Mouse (Mus musculus) ZHBTc4 (cell line): ENCODE data around the gene Nxph3.

ENCODE experiments used
- DNase-seq: peaks from one replicate; pipeline ENCODE4 v3.0.0-alpha.2; 2011; ENCODE audit warnings: low read depth, low spot score

Gene Nxph3

DNA sequence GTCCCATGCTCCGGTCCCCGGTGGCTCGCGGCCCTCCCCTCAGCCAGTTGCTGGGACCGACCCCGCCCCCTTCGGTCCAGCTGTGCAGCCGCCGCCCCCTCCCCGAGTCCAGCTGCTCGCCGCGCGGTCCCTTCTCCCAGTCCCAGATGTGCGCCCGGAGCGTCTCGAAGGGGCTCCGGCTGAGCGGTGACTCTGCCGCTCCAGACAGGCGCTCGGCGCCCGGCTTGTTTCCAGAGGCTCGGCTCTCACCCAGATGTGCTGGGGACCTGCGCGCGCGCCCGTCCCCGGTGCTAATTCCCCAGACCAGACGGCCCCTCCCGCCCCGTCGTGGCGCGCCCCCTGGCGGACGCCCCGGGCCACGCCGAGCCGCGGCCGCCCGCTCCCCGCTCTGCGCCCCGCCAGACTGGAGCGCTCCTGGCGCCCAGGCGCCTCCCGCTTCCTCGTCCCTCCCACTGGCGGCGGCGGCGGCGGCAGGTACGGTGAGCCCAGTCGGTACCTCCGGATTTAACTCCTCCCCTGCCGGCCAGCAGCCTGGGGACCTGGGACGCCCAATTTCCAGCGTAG lies at the start of gene Nxph3:
TSS of gene Nxph3 (minus strand) at position 273 of the 564 bp plus-strand sequence.
- DNase-seq = peak; percentile 89

DNA sequence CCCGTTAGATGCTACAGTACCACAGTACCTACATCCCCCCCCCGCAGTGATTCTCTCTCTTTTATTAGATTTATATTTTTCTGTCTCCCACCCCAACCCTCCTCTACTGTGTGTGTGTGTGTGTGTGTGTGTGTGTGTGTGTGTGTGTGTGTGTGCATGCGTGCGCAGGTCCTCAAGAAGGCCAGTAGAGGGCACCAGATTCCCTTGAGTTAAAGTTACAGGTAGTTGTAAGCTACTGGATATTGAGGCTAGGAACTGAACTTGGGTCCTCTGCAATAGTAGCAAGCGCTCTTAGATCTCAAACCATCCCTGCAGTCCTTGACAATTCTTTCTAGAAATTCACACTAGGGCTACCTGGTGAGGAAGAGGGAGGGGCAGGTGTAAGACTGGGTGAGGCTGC lies 49.5 kb upstream of the Nxph3 start:
- peak; percentile 76 for DNase-seq

DNA sequence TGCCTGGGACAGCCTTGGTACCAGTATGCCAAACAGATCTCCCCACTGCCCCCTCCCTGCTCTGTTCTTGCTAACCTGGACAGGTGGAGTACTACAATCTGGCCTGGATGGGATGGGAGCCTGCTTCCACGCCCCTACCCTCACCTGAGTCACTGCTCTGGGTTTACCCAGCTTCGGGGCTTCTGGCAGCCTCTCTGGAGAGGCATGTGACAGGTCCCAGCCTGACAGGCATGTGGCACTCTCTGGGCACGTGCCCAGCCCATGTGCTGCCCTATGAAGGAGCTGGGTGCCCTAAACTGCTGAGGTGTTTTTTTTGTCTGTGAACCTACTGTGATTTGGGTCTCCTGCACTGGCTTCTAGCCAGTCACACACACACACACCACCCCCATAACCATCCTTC lies 46.4 kb upstream of the Nxph3 start:
- no peak for DNase-seq

DNA sequence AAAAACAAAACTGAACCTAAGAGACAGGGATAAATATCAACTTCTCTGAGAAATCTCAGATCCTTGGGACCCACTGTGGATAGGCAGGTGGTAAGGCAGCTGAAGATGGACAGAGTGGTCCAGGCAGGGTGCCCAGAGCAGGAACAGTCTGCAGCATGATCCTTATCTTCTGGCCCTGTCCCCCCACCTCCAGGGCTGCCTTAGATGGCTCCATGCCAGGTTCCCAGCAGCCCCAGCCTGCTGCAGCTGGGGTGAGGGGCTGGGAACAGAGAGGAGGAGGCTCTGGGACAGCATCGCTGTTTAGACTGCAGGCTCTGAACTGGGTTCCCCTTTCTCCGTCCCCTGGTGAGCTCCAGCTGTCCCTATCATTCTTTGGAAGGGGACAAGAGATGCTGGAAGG lies 45.4 kb upstream of the Nxph3 start:
- no peak for DNase-seq

DNA sequence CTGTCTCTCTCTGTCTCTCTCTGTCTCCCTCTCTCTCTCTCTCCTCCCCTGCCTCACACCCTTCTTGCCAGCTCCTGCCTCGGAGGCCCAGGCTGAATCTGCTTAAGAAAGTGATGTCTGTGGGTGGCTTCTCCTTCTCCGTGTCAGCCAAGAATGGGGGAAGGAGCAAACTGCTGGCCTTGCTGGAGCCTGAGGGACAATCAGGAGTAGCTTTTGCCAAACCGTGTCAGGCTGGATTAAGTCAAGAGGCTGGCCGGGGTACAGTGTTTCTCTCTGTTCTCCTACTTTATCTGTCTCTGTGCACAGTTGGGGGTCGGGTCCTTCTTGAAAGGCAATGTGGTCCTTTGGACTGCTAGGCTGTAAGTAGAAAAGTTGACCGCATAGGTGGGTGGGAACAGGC lies 43.3 kb upstream of the Nxph3 start:
- no peak for DNase-seq

DNA sequence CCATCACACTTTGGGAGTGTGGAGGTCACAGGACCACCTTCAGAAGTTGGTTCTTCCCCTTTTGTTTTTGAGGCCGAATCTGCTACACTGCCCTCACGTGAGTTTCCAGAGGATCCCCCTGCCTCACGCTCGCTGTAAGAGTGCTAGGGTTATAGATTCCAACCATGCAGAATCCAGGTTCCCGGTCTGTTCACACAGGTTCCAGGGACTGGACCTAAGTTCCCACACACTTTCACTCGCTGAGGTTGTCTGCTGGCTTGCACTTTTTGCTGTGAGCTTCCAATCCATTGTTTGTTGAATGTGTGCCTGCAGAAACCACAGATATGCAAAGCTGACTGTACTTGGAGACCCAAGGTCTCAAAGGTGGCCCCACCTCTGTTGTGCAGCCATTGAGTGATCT lies 42.7 kb upstream of the Nxph3 start:
- peak; percentile 67 for DNase-seq

DNA sequence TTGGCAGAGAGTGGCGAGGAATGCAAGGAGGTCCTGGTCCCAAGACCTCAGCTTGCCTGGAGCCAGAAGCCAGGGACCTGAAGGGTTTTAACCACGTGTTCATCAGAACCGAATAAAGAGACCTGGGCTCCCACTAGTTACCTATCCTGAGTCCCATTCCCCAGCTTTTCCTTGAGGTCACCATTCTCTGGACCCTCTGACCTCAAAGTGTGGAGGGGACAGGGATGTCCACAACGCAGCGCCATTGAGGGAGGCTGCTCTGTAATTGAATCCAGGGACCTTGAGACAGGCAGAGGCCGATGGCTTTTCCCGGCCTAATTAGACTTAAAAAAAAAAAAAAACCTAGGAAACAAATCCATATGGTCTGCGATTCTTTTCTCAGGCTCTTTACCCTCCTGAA lies 40.9 kb upstream of the Nxph3 start:
- no peak for DNase-seq

DNA sequence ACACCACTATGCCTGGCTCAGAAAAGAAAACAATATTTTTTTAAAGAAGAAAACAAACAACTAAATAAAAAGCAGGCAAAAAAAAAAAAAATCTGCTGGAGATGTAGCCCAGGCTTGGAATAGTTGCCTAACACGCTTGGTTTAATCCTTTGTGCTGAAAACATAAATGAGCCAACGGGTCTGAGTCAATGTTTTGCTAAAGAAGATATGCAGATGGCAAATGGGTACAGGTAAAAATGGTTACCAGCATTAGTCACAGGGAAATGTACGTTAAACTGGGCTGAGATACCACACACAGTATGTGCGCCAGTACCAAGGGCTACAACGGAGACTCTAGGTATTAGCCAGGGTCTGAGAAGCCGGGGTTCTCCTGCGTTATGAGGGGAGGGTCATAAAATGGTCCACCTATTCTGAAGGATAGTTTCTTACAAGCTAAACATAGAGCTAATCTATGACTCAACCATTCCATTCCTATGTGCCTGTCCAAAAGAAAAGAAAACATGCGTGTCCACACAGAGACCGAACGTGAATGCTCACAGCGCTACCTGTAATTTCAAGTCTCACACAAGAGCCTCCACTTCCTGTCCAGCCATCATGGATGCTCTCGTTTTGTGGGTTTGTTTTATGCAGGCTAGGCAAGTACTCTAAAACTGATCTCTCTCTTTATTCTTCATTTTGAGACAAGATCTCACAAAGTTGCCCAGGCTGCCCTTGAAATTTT lies 36.1 kb upstream of the Nxph3 start:
- DNase-seq = no peak

DNA sequence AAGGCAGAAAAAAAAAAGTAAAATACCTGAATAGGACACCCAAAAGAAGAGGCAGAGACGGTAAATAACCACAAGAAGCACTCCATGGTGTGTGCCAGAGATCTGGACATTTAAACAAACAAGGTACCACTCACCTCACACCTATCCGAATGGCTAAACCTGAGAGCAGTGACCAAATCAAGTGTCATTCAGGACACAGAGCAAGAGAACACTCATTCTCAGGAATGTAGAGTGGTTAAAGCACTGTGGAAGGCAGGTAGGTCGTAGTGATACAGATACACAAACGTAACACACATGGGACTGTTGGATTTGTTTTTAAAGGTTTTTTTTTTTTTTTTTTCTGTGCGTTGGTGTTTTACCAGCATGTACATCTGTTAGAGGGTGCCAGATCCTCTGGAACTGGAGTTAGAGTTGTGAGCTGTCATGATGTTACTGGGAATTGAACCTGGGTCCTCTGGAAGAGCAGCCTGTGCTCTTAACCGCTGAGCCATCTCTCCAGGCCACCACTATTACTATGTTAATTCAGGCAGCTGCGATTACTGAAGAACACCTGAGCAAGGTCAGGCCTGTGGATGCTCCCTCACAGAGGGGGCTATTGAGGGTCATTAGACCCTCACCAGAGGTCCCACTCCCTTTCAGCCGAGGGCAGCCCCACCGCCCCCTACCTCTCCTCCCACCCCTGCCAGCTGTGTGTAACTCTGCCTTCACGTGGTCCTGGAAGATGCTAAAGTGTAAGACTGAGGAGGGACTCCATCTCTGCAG lies 31.8 kb upstream of the Nxph3 start:
- no peak for DNase-seq

DNA sequence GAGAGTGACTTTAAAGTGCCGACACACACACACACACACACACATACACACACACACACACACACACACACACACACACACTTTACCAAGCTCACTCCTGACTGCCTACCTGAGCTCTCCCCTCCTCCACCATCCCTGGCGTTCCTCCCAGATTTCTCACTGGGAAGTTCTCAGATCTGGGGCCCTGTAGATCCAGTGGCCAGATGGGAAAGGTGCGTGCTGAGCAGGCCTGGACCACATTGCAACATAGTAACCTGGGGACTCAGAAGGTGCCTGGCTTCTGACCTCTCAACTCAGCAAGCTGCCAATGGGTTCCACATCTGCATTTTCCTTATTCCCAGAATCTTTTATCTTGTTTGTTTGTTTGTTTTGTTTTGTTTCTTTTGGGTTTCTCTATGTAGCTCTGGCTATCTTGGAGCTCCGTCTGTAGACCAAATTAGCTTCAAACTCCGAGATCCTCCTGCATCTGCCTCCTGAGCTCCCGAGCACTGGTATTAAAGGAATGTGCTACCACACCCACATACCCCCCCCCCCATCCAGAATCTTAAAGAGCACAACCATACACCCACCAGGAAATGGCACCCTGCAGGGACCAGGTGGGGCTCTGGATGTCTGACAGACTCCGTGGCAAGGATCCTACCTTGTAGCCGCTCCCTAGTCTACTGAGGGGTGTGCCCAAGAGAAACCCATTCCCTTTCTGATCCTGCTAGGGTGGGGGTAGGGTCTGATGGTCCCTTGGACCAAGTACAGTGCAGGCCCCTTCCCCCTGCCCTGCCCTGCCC lies 30.4 kb upstream of the Nxph3 start:
- peak; percentile 95 for DNase-seq

DNA sequence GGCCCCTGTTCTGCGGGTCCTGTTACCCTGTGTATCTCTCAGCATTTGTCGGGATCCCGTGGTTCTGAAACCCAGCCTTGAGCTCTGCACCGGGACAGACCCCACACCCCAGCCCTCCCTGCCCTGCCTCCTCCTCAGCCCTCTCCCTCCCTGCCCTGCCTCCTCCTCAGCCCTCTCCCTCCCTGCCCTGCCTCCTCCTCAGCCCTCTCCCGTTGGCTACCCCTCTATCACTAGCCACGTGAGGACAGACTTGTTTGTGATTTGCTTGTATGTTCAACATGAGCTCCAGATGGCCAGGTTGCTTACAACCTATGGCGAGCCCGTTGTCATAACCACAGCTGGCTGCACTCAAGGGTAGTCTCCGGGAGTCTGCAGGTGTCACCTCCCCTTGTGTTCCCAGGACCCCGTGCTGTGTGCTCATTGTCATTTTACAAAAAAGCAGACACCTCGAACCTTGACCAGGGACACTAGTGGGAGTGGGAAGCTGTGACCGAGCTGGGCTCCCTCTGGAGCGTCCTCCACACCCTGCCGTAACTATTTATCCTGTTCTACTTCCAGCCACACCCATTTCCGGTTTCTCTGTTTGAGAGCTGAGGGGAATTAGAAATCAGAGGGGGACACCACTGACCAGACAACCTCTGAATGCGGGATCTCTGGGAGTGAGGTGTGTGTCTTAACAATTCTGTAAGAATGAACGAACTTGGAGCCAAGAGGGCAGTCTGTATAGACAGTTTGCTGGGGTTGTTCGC lies 26.4 kb upstream of the Nxph3 start:
- peak; percentile 60 for DNase-seq

DNA sequence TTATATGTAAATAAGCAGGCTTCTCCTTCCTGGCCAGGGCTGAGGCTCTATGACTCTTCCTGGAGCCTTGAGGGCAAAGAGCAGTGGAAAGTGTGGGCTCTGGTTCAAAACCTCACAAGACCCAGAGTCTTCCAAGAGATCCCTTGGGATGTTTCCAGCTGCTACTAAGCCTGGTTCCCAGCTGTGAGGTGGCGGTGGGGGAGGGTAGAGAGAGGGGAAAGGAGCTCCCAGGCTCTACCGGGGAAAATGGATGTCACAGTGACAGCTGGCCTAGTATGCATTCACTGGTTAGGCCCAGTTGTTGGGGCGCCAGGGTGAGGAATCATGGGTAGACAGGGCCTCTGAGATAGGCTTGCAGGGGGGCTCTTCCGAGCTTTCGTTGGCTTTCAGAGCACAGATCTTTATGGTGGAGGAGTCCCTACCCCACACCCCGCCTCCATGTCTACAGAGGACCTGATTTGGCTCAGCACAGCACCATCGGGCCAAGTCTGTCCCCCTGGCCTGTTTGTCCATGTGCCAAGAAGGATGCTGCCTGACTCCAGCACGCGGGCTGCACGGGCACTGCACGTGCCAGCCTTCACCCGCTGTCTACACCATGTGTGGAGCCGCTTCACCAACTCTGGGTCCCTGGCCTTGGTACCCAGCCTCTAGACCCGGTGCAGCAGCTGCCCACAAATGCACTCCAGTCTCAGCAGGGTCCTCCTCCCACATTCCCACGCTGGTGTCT lies 24.2 kb upstream of the Nxph3 start:
- DNase-seq = no peak

DNA sequence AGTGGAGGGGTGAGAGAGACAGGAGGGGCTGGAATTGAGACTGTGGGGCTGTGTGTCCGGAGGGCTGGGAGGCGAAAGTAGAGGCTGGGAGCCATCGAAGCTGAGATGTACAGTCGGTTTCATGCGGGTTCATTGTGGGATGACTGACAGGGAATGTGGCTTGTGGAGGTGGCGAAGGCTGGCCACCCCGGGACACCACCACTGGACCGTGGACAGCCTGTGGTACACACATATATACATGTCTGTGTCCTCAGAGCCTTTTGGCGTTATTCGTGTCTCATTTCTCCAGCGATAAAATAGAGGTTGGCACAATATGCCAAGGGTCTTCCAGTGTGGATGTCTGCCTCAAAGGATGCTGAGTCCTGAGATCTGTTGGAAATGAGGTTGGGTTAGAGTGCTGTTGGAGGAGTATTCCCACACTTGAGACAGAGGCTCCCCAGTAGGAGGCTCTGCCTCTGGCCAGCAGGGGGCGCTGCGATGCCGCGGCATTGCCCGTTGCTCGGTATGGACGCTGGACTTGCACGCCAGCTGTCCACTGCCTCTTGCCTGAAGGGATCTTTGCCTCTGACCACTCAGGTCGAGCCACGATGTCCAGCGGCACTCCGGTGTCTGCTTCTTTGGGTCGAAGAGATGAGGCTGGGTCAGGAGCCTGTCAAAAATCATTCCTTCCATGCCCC lies 19.3 kb upstream of the Nxph3 start:
- peak; percentile 86 for DNase-seq

DNA sequence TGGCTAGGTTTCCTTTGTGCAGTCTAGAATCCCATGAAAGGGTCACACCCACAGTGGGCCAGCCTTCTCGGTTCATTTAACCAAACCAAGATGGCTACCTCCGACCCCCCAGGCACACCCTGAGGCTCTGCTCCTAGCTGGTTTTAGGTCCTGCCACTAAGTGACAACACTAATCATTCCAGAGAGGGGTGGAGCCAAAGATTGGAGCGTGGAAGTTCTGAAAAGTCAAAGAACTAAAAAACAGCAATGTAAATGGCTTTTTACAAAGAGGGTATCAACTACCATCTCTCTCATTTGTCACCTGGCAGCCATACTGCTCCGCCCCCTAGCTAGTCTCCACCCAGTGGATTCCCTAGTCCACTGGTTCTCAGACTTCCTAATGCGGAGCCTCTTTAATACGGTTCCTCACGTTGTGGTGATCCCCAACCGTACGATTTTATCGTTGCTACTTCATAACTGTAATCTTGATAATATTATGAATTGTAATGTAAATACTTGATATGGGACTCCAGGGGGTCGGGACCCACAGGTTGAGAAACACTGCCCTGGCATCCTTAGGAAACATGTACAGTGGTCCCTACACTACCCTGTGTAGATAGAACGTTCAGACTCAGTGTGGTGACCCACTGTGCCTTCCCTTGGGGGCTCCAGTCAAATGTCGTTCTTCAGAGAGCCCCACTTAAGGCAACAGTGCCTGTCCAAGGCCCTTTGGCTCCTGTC lies 18.1 kb upstream of the Nxph3 start:
- DNase-seq = peak; percentile 95

DNA sequence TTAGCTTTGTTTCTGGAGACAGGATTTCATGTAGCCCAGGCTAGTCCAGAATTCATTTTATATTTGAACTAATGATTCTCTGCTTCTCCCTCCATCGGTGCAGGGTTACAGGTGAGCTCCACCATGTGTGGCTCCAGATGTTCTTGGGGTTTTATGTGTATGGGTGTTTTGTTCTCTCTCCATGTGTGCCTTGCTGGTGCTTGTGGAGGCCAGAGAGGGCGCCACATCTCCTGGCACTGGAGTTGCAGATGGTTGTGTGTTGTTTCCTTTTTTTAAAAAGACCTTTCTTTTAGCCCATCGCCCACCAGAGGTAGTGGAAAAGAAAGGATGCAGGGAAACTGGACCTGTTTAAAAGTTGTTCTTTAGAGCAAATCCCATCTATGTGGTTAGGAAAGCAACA lies 13.9 kb upstream of the Nxph3 start:
- DNase-seq = peak; percentile 45

DNA sequence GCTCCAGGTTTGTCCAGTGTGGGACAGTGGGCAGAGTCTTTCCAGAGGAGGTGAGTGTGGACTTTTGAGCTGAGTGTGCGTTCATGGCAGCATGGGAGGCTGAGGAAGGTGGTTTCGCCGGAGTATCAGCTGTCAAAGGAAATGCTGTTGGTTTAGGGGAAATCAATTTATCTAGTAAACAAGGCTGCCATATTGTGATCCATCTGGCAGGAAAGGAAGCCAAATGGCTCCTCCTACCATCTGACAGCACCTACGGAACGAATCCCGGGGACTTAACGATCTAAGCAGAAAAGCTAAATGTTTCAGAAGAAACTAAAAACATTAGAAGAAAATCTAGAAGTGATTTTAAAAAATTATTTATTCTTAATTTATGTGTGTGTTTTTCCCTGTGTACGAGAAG lies 12.9 kb upstream of the Nxph3 start:
- DNase-seq = no peak

DNA sequence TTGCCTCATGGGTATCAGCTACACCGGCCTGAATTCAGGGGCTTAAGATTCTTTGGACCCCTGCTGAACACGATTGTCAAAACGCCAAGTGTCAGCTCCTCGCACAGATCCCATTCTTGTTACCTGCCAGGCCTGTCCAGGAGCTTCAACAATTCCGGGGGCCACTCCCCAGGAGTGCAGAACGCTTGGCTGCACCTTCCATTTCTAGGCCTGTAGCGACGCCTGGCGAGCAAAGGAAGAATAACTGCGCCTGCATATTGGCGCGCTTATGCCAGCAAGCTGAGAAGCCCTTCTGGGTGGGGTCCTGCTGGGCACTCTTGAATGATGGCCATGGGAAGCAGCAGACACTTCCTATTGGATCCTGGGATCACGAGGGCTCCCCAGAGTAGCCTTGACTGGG lies 7.2 kb upstream of the Nxph3 start:
- DNase-seq = peak; percentile 89

DNA sequence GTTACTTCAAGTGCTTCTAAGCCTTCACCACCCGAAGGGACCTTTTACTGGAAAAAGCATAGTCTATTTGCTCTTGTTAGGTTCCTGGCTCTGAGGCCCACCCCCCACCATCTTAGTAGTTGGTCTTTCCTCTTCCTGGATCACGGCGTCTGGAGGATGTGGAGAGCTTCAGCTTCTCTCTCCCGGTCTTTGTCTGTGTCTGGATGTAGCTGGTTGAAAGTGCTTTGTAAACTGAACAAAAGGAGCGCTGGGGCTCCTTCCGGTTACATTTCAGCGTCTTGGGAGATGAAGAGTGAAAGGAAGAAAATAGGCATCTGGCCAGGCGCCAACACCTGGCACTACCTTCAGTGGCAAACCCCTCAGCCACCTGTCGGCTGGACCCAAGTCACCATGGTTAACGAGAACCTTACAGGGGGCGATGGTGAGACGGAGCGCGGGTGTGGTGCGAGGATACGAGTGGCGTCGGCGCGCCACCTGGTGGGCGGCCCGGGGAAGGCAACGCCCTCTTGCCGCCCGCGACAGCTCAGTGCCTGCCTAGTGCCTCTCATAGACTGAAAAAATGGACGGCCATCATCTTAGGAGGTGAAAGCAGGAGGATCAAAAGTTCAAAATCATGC lies 6.2 kb upstream of the Nxph3 start:
- DNase-seq = peak; percentile 96

DNA sequence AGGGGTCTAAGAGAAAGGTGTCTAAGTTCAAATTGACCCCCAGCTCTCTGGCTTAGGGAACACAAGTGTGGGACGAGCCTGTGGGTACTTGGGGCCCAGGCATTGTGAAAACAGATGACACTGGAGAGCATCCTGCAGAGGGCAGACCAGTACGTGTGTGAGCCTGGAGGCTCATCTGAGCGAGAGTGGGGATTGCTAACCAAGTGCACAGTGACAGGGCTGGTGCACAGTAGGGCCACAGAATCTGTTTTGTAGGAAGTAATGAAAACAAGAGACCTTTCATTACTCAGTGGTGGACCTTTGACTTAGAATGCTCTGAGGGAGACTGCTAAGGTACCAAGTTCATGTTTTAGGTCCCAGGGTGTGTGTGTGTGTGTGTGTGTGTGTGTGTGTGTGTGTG lies 5.6 kb upstream of the Nxph3 start:
- peak; percentile 48 for DNase-seq
